Mouse (Mus musculus): ENCODE results near the gene Etfdh. TPM values are rescaled to one million over a fixed set of nuclear protein-coding genes. Genes with fewer than 3 reads are reported as not detected.

Gene Etfdh
- polyA plus RNA-seq, 1 experiment from 2014 or later = 41.1 TPM

GRCm38 (mm10) chr3:79563511-79563910 is 65.8 kb downstream of the Etfdh start:
- Histone ChIP-seq H3K4me1 (peaks cover 60% of the 10 kb centered on the region), H3K27me3 (replicated peaks) (no peaks in the 10 kb centered on the region)
- 80% methylated on average over 2 of the region's 2 CpGs for WGBS (ENCODE audit: insufficient replicate concordance)

GRCm38 (mm10) chr3:79561784-79562715 is 67.2 kb downstream of the Etfdh start:
- ATAC-seq = no peak
- H3K4me1 ChIP-seq = peaks cover 56% of the 10 kb centered on the region
- no peak overlapping the region for H3K27ac ChIP-seq

More at GRCm38 (mm10) chr3:79563511-79563910, 65.8 kb downstream of the Etfdh start:
- ATAC-seq = no peak
- H3K4me2 ChIP-seq = no peak overlapping the region
- H3K36me3 ChIP-seq = peaks cover 8% of the 10 kb centered on the region; the same call in 1 of the 2 replicates
- H3K9ac ChIP-seq = no peak overlapping the region
- no peak overlapping the region for H3K27ac ChIP-seq
- H3K9me3 ChIP-seq (replicated peaks) = no peaks in the 10 kb centered on the region
- no peak overlapping the region for H3K4me3 ChIP-seq

GRCm38 (mm10) chr3:79560555-79560954 is 68.7 kb downstream of the Etfdh start:
- no peaks in the 10 kb centered on the region for H3K9me3 ChIP-seq (replicated peaks)
- H3K9ac ChIP-seq = no peak overlapping the region
- no peak overlapping the region for H3K27ac ChIP-seq
- no peaks in the 10 kb centered on the region for H3K27me3 ChIP-seq (replicated peaks)
- H3K4me1 ChIP-seq = peaks cover 41% of the 10 kb centered on the region
- WGBS (ENCODE audit: insufficient replicate concordance) = 86% methylated on average over 6 of the region's 6 CpGs
- H3K4me2 ChIP-seq = no peak overlapping the region
- no peak for ATAC-seq
- H3K4me3 ChIP-seq = no peak overlapping the region
- H3K36me3 ChIP-seq = peaks cover 17% of the 10 kb centered on the region

More at GRCm38 (mm10) chr3:79561784-79562715, 67.2 kb downstream of the Etfdh start:
- 80% methylated on average over 10 of the region's 10 CpGs for WGBS (ENCODE audit: insufficient replicate concordance)
- Histone ChIP-seq H3K4me2 (no peak overlapping the region), H3K27me3 (replicated peaks) (no peaks in the 10 kb centered on the region), H3K4me3 (no peak overlapping the region), H3K36me3 (peaks cover 13% of the 10 kb centered on the region), H3K9me3 (replicated peaks) (no peaks in the 10 kb centered on the region), H3K9ac (no peak overlapping the region)

GRCm38 (mm10) chr3:79559773-79560045 is 69.6 kb downstream of the Etfdh start:
- Histone ChIP-seq H3K4me2 (no peak overlapping the region), H3K4me1 (peaks cover 33% of the 10 kb centered on the region), H3K27ac (no peak overlapping the region), H3K4me3 (no peak overlapping the region), H3K9ac (no peak overlapping the region), H3K9me3 (replicated peaks) (no peaks in the 10 kb centered on the region), H3K27me3 (replicated peaks) (no peaks in the 10 kb centered on the region), H3K36me3 (peaks cover 14% of the 10 kb centered on the region; the same call in 1 of the 2 replicates)
- no peak for ATAC-seq
- WGBS (ENCODE audit: insufficient replicate concordance) = 75% methylated on average over 5 of the region's 5 CpGs

- Histone ChIP-seq H3K4me3 (no peak overlapping the region), H3K9ac (no peak overlapping the region), H3K4me1 (peaks cover 30% of the 10 kb centered on the region; the same call in 1 of the 2 replicates), H3K4me2 (no peak overlapping the region), H3K36me3 (peaks cover 15% of the 10 kb centered on the region; the same call in 1 of the 2 replicates), H3K9me3 (replicated peaks) (no peaks in the 10 kb centered on the region), H3K27me3 (replicated peaks) (no peaks in the 10 kb centered on the region), H3K27ac (no peak overlapping the region)
- ATAC-seq = no peak
- WGBS (ENCODE audit: insufficient replicate concordance) = 82% methylated on average over 9 of the region's 9 CpGs
Observed at GRCm38 (mm10) chr3:79559021-79559772, 70.1 kb downstream of the Etfdh start.

GRCm38 (mm10) chr3:79555061-79555460 is 74.2 kb downstream of the Etfdh start:
- Histone ChIP-seq H3K27me3 (replicated peaks) (no peaks in the 10 kb centered on the region), H3K9me3 (replicated peaks) (no peaks in the 10 kb centered on the region), H3K27ac (no peak overlapping the region), H3K4me3 (no peak overlapping the region), H3K9ac (no peak overlapping the region), H3K4me2 (no peak overlapping the region), H3K36me3 (peaks cover 28% of the 10 kb centered on the region; the same call in 1 of the 2 replicates), H3K4me1 (peaks cover 29% of the 10 kb centered on the region)
- WGBS (ENCODE audit: insufficient replicate concordance) = 81% methylated on average over 6 of the region's 6 CpGs
- ATAC-seq = no peak

Other genes with a start within 250 kb of the Etfdh start
- 8.0 and 8.3 TPM in 2 replicates for gene Fnip2, start 61.7 kb downstream of the Etfdh start, polyA plus RNA-seq (2016; fragmentation: Nextera tagmentation; extraction: Ambion mirVana)
- gene Ppid, start 38.2 kb downstream of the Etfdh start, polyA plus RNA-seq (2016; fragmentation: Nextera tagmentation; extraction: Ambion mirVana) = 208 and 214 TPM in 2 replicates
- gene 4930579G24Rik, start 421 bp downstream of the Etfdh start, polyA plus RNA-seq (2016; fragmentation: Nextera tagmentation; extraction: Ambion mirVana) = 23.7 and 23.8 TPM in 2 replicates
- 0.02 TPM in 1 of 2 replicates, not detected in the other for gene Rxfp1, start 108.4 kb upstream of the Etfdh start, polyA plus RNA-seq (2016; fragmentation: Nextera tagmentation; extraction: Ambion mirVana)
- gene Tmem144, start 223.3 kb upstream of the Etfdh start, polyA plus RNA-seq (2016; fragmentation: Nextera tagmentation; extraction: Ambion mirVana) = 2.2 and 2.5 TPM in 2 replicates

Data from liver, embryonic 12.5 days (tissue).